In genomic region chr11:101657886-101658750, GRCm38 (mm10) we compare ENCODE assay signal across 7 mouse cellular contexts. TPM values are rescaled to one million over a fixed set of nuclear protein-coding genes. Genes with fewer than 3 reads are reported as not detected.
A peak's percentile ranks its signal among the peaks of the same experiment; 100 is the strongest.
DNase-seq lines count a peak whose midpoint lies in the region; ATAC-seq lines count a peak whose summit lies in the region.
"Not testable (repeated sequence)": the region's sequence is repeated elsewhere in the genome, so short reads cannot be mapped to it uniquely, and the experiment has no call there.

No protein-coding gene starts in this region.

- ATAC-seq in inflammation-experienced regulatory T-cells, adult 6 months: peak; percentile 68

- peak; percentile 87 to 97 for DNase-seq in adrenal gland, adult (ENCODE audit: inconsistent age in 2 of 2, low spot score in 1 of 2)
- DNase-seq in embryo, embryonic 10.5 days (ENCODE audit: low spot score): peak; percentile 94
- DNase-seq in gastrocnemius, postnatal 14 days: peak; percentile 79
- peak; percentile 82 to 83 for DNase-seq in left cerebral cortex, postnatal 14 days (ENCODE audit: low spot score in 2 of 2)
- peak; percentile 94 for DNase-seq in mesoderm, embryonic 11.5 days (ENCODE audit: low read depth, low spot score)
- peak; percentile 64 to 67 for DNase-seq in right cerebral cortex, postnatal 36 days (ENCODE audit: low spot score in 2 of 2)

- intact Hi-C loops in gastrocnemius, postnatal 14 days (cut with DNase I; ENCODE audit: low total_unique reads); left cerebral cortex, postnatal 14 days (cut with DNase I): not testable (repeated sequence)

RNA-seq across cellular contexts. Expression of gene Arl4d, which starts 7.2 kb away (rescaled TPM):
- 10 to 100 TPM in 1 of 2 experiments, 1 to 10 TPM in 1; 7.1 to 10.7 TPM for total RNA-seq in gastrocnemius, postnatal 14 days (2021)
- 1 to 10 TPM in 1 of 3 experiments, under 1 TPM in 1, not detected in 1; 0.40 to 1.6 TPM for polyA plus RNA-seq in inflammation-experienced regulatory T-cells, adult 6 months (2017; shearing (Covaris generic))
- 10 to 100 TPM; 23.2 to 39.8 TPM for total RNA-seq in left cerebral cortex, postnatal 14 days (2021)

RNA-seq across cellular contexts. Expression of gene Rdm1, which starts 31.1 kb away (rescaled TPM):
- total RNA-seq in gastrocnemius, postnatal 14 days (2021): 10 to 100 TPM; 18.0 to 19.8 TPM
- 10 to 100 TPM; 74.3 to 80.3 (median 78.1) TPM for polyA plus RNA-seq in inflammation-experienced regulatory T-cells, adult 6 months (2017; shearing (Covaris generic))
- total RNA-seq in left cerebral cortex, postnatal 14 days (2021): 1 to 10 TPM; 4.3 to 4.9 TPM

RNA-seq across cellular contexts. Expression of gene Gm11634, which starts 59.1 kb away (rescaled TPM):
- not detected for total RNA-seq in gastrocnemius, postnatal 14 days (2021)
- polyA plus RNA-seq in inflammation-experienced regulatory T-cells, adult 6 months (2017; shearing (Covaris generic)): under 1 TPM in 2 of 3 experiments, not detected in 1; 0.49 to 0.62 TPM
- not detected for total RNA-seq in left cerebral cortex, postnatal 14 days (2021)

Comparison
In these comparisons a context has a peak if more than half of its experiments do, and no peak if none do; other contexts are left out.
1. Peak in every context shown above with its lines: DNase-seq and ATAC-seq.